Mouse (Mus musculus): ENCODE measurements around the gene Agmo. TPM values are rescaled to one million over a fixed set of nuclear protein-coding genes. Genes with fewer than 3 reads are reported as not detected.

The Agmo gene
- total RNA-seq, 2 experiments from 2014 or later: 5.2 to 5.3 TPM

DNA sequence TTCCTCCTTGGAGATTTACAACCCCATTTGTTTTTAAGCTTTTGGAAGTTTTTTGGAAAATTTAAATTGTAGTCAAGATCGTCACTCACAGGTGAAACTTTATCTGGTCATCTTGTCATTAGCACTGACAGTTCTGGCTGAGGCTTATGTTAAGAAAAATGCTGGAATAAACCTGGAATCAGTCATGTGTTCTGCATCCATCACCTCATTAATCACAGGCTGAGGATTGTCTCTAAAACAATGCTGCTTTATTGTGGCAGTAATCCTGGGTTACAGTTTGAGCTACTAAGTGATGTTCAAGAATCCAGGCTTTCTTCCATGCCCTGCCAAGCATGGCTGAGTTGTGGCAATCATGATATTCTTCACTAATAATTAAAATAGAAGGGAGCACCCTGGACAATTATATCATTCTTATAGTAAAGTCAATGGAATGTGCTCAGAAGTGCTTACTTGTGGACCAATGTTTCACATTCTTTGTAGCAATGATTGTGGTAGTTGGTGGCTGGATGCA lies 65.6 kb downstream of the Agmo start:
- no peak for DNase-seq (ENCODE audit: low spot score in 2 of 2)
- TF ChIP-seq CTCF (conservative IDR thresholded peaks at IDR 0.05): no peak

DNA sequence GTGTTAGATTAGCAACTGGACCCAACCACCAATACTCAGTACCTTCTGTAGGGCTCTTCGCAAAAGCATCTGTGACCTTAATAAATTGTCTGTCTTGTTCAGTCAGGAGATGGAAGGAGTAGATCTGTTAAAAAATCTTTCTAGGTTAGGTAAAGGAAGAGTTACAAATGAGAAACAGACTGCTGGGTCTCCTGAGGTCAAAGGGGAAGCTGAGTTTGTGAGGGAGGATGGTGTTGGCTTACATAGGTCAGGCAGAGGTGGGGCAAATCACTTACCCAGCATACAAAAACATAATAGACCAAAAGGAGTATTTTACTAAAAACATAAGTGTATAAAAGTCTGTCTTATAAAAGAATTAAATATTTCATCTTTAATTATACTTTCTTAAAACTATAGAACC lies 69.3 kb downstream of the Agmo start:
- TF ChIP-seq CTCF (conservative IDR thresholded peaks at IDR 0.05): no peak
- H3K4me3 ChIP-seq: no peak overlapping the region
- DNase-seq (ENCODE audit: low spot score in 2 of 2): no peak

More for the DNA sequence above, 65.6 kb downstream of the Agmo start:
- H3K4me3 ChIP-seq: no peak overlapping the region
- H3K27ac ChIP-seq: no peak overlapping the region

DNA sequence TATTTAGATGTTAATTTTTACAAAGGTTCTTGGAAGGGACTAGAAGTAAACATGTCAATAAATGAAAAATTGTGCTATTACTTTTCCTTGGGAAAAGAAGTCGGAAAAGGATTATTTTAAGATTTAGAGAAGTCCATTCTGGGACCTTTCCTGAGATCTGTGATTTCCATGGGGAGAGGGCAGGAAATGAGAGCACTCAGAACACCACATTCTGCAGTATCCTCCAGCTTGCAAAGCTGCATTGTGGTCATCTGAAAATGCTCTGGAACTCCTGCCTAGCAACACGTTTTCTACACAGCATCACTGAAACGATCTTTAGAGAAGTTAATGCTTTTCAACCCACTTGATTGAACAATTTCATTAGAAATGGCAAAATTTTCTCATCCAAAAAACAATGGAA lies 81.4 kb downstream of the Agmo start:
- Histone ChIP-seq H3K27ac (no peak overlapping the region), H3K4me3 (no peak overlapping the region)
- no peak for DNase-seq (ENCODE audit: low spot score in 2 of 2)
- TF ChIP-seq CTCF (conservative IDR thresholded peaks at IDR 0.05): no peak

More for the DNA sequence above, 69.3 kb downstream of the Agmo start:
- no peak overlapping the region for H3K27ac ChIP-seq

DNA sequence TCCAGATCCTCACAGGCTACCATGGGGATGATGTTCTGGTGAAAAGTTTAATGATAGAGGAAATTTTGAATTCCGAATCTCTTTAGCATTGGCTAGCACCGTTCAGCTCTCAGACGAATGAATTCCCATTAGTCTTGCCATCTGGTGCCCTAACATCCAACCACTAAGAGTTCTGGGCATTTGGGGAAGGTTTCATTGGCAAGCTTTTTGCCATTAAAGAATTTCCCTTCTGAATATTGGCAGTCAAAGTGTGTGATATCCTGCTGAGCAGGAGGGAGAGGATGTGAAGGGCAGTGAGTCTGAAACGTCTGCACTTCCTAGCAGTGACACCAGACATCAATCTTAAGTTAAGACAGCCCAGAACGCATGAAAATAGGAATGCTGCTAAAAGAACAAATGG lies 93.5 kb downstream of the Agmo start:
- no peak for TF ChIP-seq CTCF (conservative IDR thresholded peaks at IDR 0.05)
- no peak overlapping the region for H3K4me3 ChIP-seq

DNA sequence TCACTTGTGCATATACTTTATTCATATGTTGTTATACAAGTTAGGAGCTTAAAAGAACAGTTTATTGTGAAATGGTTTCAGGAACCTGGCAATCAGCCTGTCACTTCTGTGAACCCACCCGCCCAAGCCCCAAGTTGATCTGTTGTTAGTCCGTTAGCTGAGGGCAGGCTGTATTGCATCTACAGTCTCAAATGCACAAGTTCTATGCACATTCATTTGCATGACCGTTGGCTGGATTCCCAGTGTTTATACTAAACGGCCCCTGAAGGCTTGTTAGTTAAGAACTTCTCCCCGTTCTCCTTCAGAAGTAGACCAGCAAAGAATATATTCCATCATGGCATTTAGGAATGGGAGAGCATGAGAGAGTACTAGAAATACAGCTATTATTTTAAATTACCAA lies 102.8 kb downstream of the Agmo start:
- H3K4me3 ChIP-seq: no peak overlapping the region
- TF ChIP-seq CTCF (conservative IDR thresholded peaks at IDR 0.05): no peak
- DNase-seq (ENCODE audit: low spot score in 2 of 2): no peak
- no peak overlapping the region for H3K27ac ChIP-seq

More for the DNA sequence above, 93.5 kb downstream of the Agmo start:
- H3K27ac ChIP-seq: no peak overlapping the region
- DNase-seq (ENCODE audit: low spot score in 2 of 2): no peak

DNA sequence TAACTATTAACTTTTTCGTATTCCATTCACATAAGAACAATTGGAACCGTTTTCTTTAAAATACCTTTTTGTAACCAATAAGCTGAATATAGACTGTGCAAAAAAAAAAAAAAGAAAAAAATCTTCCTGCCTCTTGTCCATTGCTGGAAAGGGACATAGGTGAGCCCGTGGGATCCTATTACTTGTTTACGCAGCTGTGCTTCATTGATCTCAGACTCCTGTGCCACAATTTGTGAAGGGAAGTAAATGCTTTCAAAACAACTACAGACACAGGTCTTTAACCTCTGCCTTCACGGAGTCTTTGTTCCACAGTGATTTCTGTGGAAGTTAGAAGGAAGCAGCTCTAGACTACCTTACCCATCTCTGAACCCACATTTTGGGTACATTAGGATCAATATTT lies 104.3 kb downstream of the Agmo start:
- no peak for DNase-seq (ENCODE audit: low spot score in 2 of 2)
- Histone ChIP-seq H3K27ac (no peak overlapping the region), H3K4me3 (no peak overlapping the region)
- no peak for TF ChIP-seq CTCF (conservative IDR thresholded peaks at IDR 0.05)

DNA sequence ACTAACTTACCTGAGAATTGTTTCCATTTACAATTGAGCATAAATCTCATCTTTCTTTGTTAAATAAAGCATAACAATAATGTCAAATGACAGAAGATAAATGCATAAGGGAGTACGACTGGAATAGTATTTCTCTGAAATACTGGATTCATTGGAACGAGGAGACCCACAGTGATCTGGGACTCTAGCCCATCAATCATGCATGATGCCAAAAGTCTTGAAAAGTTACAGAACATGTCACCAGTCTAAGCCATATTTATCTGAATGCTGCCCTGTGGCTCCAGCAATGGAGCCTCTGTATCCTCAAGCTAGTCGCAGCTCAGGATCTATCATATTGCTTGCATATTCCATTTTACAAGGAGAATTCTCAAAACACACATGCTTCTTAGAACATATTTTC lies 150.9 kb downstream of the Agmo start:
- DNase-seq (ENCODE audit: low spot score in 2 of 2): no peak
- no peak for TF ChIP-seq CTCF (conservative IDR thresholded peaks at IDR 0.05)
- Histone ChIP-seq H3K27ac (no peak overlapping the region), H3K4me3 (no peak overlapping the region)

DNA sequence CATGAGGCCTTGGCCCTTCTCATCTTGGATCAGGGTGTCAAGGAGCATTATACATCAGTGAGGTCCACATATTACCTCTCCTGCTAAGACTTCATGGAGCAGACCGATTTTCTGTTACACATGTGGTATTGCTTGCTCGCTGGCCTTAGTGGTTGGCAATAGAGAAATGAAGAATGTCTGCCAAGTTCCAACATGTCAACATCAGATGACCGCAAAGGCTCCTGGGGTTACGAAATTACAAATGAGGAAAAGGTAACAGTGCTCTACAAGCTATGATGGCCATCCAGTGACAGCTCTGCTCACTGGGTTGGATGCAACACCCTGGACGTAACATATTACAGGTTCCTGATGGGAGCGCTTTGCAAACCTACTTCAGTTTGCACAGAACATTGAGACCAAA lies 161.1 kb downstream of the Agmo start:
- DNase-seq (ENCODE audit: low spot score in 2 of 2): no peak
- Histone ChIP-seq H3K27ac (no peak overlapping the region), H3K4me3 (no peak overlapping the region)
- no peak for TF ChIP-seq CTCF (conservative IDR thresholded peaks at IDR 0.05)

DNA sequence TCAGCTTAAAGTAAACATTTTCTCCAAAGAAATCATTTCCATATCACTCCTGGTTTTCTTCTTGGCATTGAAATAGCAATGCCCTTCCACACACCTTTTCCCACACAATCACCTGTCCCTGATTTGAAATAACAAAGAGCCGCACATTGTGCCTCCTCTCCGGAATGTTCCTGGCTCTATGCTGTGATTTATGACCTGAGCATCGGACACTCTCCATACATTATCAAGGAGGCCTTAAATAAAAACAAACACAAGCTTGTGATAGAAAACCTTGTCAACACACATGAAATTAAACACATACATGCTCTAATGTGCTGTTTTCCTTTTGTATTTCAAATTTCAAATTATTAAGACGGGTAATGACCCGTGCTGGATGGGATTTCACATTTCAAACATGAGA lies 184.9 kb downstream of the Agmo start:
- no peak for TF ChIP-seq CTCF (conservative IDR thresholded peaks at IDR 0.05)
- DNase-seq (ENCODE audit: low spot score in 2 of 2): no peak
- Histone ChIP-seq H3K27ac (no peak overlapping the region), H3K4me3 (no peak overlapping the region)

DNA sequence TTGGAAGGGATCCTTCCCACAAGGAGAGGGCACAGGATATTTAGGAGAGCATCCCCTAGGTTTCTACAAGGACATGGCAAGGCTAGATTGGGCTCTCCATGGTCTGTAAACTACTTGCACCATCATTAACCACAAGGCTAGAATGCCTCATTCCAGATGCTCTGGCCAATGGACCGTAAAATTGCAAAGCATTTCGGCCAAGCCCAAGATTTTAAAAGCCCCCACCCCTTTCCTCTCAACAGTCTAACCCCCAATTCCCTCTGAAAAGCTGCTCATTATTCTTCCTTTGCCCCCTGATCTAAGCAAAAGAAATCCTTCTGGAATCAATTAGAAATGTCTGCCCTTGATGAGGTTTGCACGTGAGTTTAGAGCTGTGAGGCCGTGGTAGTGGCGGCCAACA lies 185.3 kb downstream of the Agmo start:
- Histone ChIP-seq H3K27ac (no peak overlapping the region), H3K4me3 (no peak overlapping the region)
- DNase-seq (ENCODE audit: low spot score in 2 of 2): no peak
- no peak for TF ChIP-seq CTCF (conservative IDR thresholded peaks at IDR 0.05)

DNA sequence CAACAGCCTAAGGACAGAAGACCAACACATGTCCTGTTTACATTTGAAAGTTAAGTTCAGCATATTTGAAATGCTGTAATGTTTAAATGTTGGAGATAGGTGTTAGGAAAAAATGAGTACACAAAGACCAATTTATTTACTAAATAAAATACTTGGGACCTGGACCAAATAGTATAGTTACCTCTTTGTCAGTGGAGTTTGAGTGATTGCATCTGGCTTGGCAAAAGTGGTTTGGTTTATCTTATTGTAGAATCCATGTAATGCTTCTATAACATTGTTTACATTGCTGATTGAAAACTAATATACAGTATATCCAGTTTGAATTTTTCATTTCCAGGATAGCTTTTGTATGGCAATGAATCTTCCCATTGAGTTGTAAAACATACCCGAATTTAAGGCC lies 193.0 kb downstream of the Agmo start:
- no peak for TF ChIP-seq CTCF (conservative IDR thresholded peaks at IDR 0.05)
- no peak for DNase-seq (ENCODE audit: low spot score in 2 of 2)
- Histone ChIP-seq H3K4me3 (no peak overlapping the region), H3K27ac (no peak overlapping the region)

DNA sequence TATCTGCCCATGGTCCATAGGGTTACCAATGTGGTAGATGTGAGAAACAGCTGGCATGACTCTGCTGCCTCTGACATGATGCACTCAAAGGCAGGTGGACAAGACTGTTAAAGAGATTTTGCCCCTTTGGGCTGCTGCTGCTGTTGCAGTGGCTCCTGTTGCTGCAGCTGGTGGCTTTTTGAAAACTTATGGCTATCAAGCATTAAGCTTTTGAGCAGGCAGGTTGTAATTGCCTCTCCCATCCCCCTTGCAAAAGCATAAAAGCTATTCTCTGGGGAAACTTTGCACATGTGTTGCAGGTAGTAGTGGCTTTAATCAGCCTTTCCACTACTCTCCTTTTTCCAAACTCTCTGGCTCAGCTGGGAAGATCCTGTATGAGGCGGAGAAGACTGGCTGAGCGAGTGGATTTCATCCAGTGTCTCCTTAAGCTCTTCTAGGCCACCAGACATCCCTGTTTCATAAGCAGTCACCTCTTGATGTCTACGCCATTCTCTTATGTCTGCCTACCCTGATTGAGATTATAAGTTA lies 201.1 kb downstream of the Agmo start:
- no peak for TF ChIP-seq CTCF (conservative IDR thresholded peaks at IDR 0.05)
- Histone ChIP-seq H3K4me3 (no peak overlapping the region), H3K27ac (no peak overlapping the region)
- DNase-seq (ENCODE audit: low spot score in 2 of 2): no peak

DNA sequence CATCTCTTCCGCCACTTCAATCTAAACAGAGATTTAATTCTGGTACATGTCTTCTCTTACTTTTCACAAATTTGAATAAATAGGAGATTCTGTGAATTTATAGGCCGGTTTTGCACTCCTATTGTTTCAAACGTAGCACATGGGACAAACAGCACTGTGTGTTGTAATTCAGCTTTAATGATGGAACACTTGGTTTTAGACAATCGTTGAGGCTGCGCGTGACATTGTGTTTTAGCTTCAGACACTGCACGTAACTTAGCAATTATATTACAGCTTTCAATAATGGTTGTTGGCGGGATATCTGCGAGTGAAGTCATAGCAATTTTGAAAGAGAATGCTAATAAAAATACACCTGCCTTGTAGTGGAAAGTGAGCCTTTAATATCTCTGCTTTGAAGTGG lies 203.8 kb downstream of the Agmo start:
- Histone ChIP-seq H3K4me3 (no peak overlapping the region), H3K27ac (no peak overlapping the region)
- no peak for TF ChIP-seq CTCF (conservative IDR thresholded peaks at IDR 0.05)
- DNase-seq (ENCODE audit: low spot score in 2 of 2): no peak

DNA sequence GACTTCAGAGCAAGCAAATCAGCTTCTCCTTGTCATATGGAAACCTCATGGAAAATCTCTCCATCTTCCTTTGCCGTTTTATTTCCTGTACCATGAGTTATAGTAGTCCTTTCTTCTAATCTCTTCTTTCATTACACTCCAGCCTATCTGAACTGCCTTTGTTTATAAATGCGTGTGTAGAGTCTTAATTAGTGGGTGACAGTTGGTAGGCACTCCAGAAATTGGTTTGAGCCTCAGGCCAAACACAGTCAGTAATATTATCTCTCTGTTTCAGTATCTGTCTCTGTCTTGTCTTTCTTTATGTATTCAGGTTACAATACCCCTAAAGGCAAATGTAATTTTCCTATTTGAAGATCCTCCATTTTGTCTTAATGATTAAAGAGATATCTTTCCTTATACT lies 208.2 kb downstream of the Agmo start:
- no peak for TF ChIP-seq CTCF (conservative IDR thresholded peaks at IDR 0.05)
- no peak overlapping the region for H3K4me3 ChIP-seq
- H3K27ac ChIP-seq: no peak overlapping the region
- DNase-seq (ENCODE audit: low spot score in 2 of 2): no peak
